Mouse (Mus musculus) neural tube, embryonic 14.5 days (tissue): ENCODE measurements around the gene Abca13. TPM values are rescaled to one million over a fixed set of nuclear protein-coding genes. Genes with fewer than 3 reads are reported as not detected.

Experiments used
- ATAC-seq: fragments of 200-750 bp; cut with Nextera tagmentation; 2 replicates; pipeline ENCODE4 v1.8.0; 2017; ENCODE audit warnings: low read depth, mild to moderate bottlenecking, moderate TSS enrichment, moderate library complexity
- H3K27ac ChIP-seq: fragments of 300-500 bp; sonication (generic); 2 replicates; pipeline ENCODE4 v1.5.1; 2014; ENCODE audit warnings: low read depth, mild to moderate bottlenecking, control low read depth, low read length, moderate library complexity, mixed read lengths
- H3K27me3 ChIP-seq: fragments of 300-500 bp; sonication (generic); 2 replicates; pipeline ENCODE4 v1.6.1; 2014; ENCODE audit warnings: low read length; ENCODE audit not compliant: control insufficient read depth, insufficient read depth
- H3K36me3 ChIP-seq: fragments of 300-500 bp; sonication (generic); 2 replicates; pipeline ENCODE4 v1.6.1; 2014; ENCODE audit warnings: low read length, mixed read lengths; ENCODE audit not compliant: control insufficient read depth, insufficient read depth
- H3K4me1 ChIP-seq: fragments of 300-500 bp; sonication (generic); 2 replicates; pipeline ENCODE4 v1.6.1; 2014; ENCODE audit warnings: low read length; ENCODE audit not compliant: control insufficient read depth, insufficient read depth
- H3K4me2 ChIP-seq: fragments of 300-500 bp; sonication (generic); 2 replicates; pipeline ENCODE4 v1.6.1; 2014; ENCODE audit warnings: mild to moderate bottlenecking, low read depth, low read length, control low read depth
- H3K4me3 ChIP-seq: fragments of 300-500 bp; sonication (generic); 2 replicates; pipeline ENCODE4 v1.5.1; 2014; ENCODE audit warnings: low read depth, low read length, control low read depth, mixed read lengths
- H3K9ac ChIP-seq: fragments of 300-500 bp; sonication (generic); replicated peaks from 2 replicates; pipeline ENCODE4 v1.6.1; 2014; ENCODE audit warnings: low read depth, mild to moderate bottlenecking, control low read depth, low read length, mixed read lengths
- H3K9me3 ChIP-seq: fragments of 300-500 bp; sonication (generic); 2 replicates; pipeline ENCODE4 v1.6.1; 2016; ENCODE audit warnings: low read length; ENCODE audit not compliant: control insufficient read depth
- WGBS: fragments of 180-500 bp; shearing (Covaris S2); extraction: QIAGEN DNeasy Blood & Tissue Kit; methylation state at CpG from one replicate; pipeline ENCODE4 v1.1.7; 2014; 5-methylcytosine and 5-hydroxymethylcytosine counted together
- polyA plus RNA-seq: library from polyadenylated mRNA; unstranded; fragments of >200 nt; fragmentation: Nextera tagmentation; extraction: Ambion mirVana; gene quantifications from 2 replicates; pipeline ENCODE4 v1.2.1, GENCODE M21; 2014

Abca13 gene
- polyA plus RNA-seq, 1 experiment from 2014 or later: 0.01 TPM

GRCm38 (mm10) chr11:9727810-9728490, 536.2 kb downstream of the Abca13 start:
- H3K9ac ChIP-seq: no peak overlapping the region
- no peaks in the 10 kb centered on the region for H3K36me3 ChIP-seq
- no peaks in the 10 kb centered on the region for H3K27me3 ChIP-seq
- no peak overlapping the region for H3K4me3 ChIP-seq
- ATAC-seq: no peak
- 66% methylated on average over 2 of the region's 2 CpGs for WGBS
- H3K4me1 ChIP-seq: no peaks in the 10 kb centered on the region
- no peak overlapping the region for H3K4me2 ChIP-seq
- no peaks in the 10 kb centered on the region for H3K9me3 ChIP-seq
- H3K27ac ChIP-seq: no peak overlapping the region

- H3K9ac ChIP-seq: no peak overlapping the region
- no peaks in the 10 kb centered on the region for H3K4me1 ChIP-seq
- no peaks in the 10 kb centered on the region for H3K36me3 ChIP-seq
- H3K9me3 ChIP-seq: no peaks in the 10 kb centered on the region
- no peak overlapping the region for H3K4me3 ChIP-seq
- 79% methylated on average over 1 of the region's 1 CpGs for WGBS
- H3K4me2 ChIP-seq: no peak overlapping the region
- H3K27me3 ChIP-seq: no peaks in the 10 kb centered on the region
- no peak for ATAC-seq
- no peak overlapping the region for H3K27ac ChIP-seq
Observed at GRCm38 (mm10) chr11:9731300-9731699, 539.6 kb downstream of the Abca13 start.

Other genes starting within 250 kb of the Abca13 start
- 0.14 and 0.20 TPM in 2 replicates for gene Pkd1l1, start 218.7 kb upstream of the Abca13 start, polyA plus RNA-seq
- gene Hus1, start 180.8 kb upstream of the Abca13 start, polyA plus RNA-seq: 13.1 and 14.4 TPM in 2 replicates
- gene Gm11992, start 143.3 kb upstream of the Abca13 start, polyA plus RNA-seq: 2.3 and 2.6 TPM in 2 replicates
- 0.35 and 0.61 TPM in 2 replicates for gene Sun3, start 143.0 kb upstream of the Abca13 start, polyA plus RNA-seq
- 7.7 and 9.3 TPM in 2 replicates for gene Upp1, start 73.8 kb upstream of the Abca13 start, polyA plus RNA-seq